ENCODE assay signal across 8 mouse cellular contexts in the genomic region with DNA sequence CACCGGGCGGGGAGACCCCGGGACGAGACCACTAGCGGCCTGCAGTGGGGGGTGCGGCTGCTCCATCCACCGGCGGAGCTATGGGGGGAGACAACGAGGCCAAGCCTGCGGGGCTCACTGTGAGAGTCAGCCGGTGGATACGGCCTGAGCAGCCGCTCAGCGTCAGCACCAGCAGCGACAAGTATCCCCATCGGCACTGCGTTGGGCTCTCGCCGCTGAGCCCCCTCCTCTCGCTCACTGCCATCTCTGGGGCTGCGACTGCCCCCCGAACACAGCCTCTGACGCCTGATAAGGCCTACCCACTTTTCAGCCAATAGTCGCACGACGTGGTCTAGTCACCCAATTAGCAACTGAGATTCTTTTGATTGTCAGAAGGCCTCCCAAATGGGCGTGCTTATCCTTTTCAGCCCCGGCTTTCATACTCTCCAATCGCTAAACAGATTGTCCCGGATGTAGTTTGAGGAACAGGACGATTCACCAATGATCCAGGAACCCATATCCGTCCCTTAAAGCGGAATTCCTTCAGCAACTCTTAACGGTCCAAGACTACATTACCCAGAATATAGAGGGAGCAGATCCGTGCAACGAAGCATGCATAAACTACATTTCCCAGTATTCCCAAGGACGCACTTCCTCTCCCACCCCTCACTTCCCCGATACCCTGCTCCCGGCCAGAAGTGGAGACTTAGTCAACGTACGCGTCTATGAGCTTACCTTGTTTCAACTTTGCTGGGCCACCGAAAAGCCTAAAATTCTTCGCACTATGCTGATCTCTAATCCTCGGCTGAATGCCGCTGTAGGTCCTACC. TPM values are rescaled to one million over a fixed set of nuclear protein-coding genes. Genes with fewer than 3 reads are reported as not detected.
DNase-seq lines count a peak whose midpoint lies in the region; ATAC-seq and TF ChIP-seq lines count a peak whose summit lies in the region.

No protein-coding gene starts in this region.

- H3K4me3 ChIP-seq in ES-E14 (ENCODE audit: insufficient read depth in 1 of 2, low read depth in 1 of 2, low read length in 2 of 2, poor library complexity in 1 of 2, severe bottlenecking in 1 of 2), result peak overlapping the region; percentile 77 to 87
- peak overlapping the region; percentile 65 for H3K4me3 ChIP-seq in forebrain, embryonic 15.5 days
- H3K4me3 ChIP-seq in lung, adult 2 months (replicated peaks; ENCODE audit: extremely low read depth, low read depth, low read length), result peak overlapping the region; percentile 95

- in situ Hi-C loops in ES-E14 (cut with MboI; ENCODE audit: low sequenced_read_pairs in 2 of 2, unreplicated experiment in 2 of 2), result no loop called here

- peak overlapping the region; percentile 98 for H3K4me2 ChIP-seq in forebrain, embryonic 15.5 days (replicated peaks)

- peaks cover 0 to 11% of the 10 kb centered on the region in 2 experiments; a peak in 3 of 4 replicates for H3K4me1 ChIP-seq in ES-E14 (ENCODE audit: control insufficient read depth in 2 of 2, insufficient read depth in 2 of 2, low read length in 2 of 2, poor library complexity in 1 of 2)
- peaks cover 35% of the 10 kb centered on the region for H3K4me1 ChIP-seq in forebrain, embryonic 15.5 days
- peaks cover 8% of the 10 kb centered on the region for H3K4me1 ChIP-seq in lung, adult 2 months (ENCODE audit: control insufficient read depth, insufficient read depth, low read length)

- no peaks in the 10 kb centered on the region for H3K27me3 ChIP-seq in forebrain, embryonic 15.5 days

- peak; percentile 95 for DNase-seq in ES-E14 (ENCODE audit: low read depth, low spot score)
- peak; percentile 97 for DNase-seq in cerebellum, adult 11-12 months
- DNase-seq in heart, postnatal 25 days (ENCODE audit: low spot score), result peak; percentile 96
- peak; percentile 97 to 98 for DNase-seq in layer of hippocampus, adult 18-20 months (ENCODE audit: low spot score in 2 of 2)
- DNase-seq in lung, adult 2 months, result peak; percentile 88
- DNase-seq in thymus, adult 18-20 months, result peak; percentile 84 to 97

- no peaks in the 10 kb centered on the region for H3K9me3 ChIP-seq in ES-E14 (ENCODE audit: control insufficient read depth, insufficient read depth, low read depth, low read length)
- no peaks in the 10 kb centered on the region for H3K9me3 ChIP-seq in forebrain, embryonic 15.5 days

- 0% methylated on average over 46 of the region's 46 CpGs for WGBS in forebrain, embryonic 15.5 days
- WGBS in lung, adult 2 months, result under 1% methylated on average over 46 of the region's 46 CpGs

- peak; percentile 95; the same call in 1 of the 2 replicates for TF ChIP-seq POLR2A in lung, adult 2 months (IDR thresholded peaks at IDR 0.05; ENCODE audit: borderline replicate concordance, extremely low read depth, low read depth, low read length)

- H3K9ac ChIP-seq in ES-E14 (ENCODE audit: insufficient read depth, low read depth, low read length, poor library complexity, severe bottlenecking), result peak overlapping the region; percentile 87
- peak overlapping the region; percentile 80 for H3K9ac ChIP-seq in forebrain, embryonic 15.5 days (replicated peaks)

- TF ChIP-seq CTCF in lung, adult 2 months (IDR thresholded peaks at IDR 0.05; ENCODE audit: insufficient read depth, low read length), result no peak

- peak; percentile 95 for ATAC-seq in forebrain, embryonic 15.5 days (replicated peaks)
- peak; percentile 78 for ATAC-seq in neutrophil, adult 5-6 weeks (ENCODE audit: extremely low read depth, insufficient number of reproducible peaks, low FRiP score, poor library complexity, severe bottlenecking)

- H3K36me3 ChIP-seq in ES-E14 (ENCODE audit: control insufficient read depth, insufficient read depth, low read length, poor library complexity, severe bottlenecking), result peaks cover 6% of the 10 kb centered on the region; the same call in 1 of the 2 replicates
- H3K36me3 ChIP-seq in forebrain, embryonic 15.5 days, result 0 out of 2 replicates have a peak, but pooled peaks cover 3% of the 10 kb centered on the region

- intact Hi-C loops in heart, postnatal 25 days (cut with DNase I), result no loop called here

- H3K27ac ChIP-seq in ES-E14 (ENCODE audit: insufficient read depth, low read depth, low read length, poor library complexity, severe bottlenecking), result peak overlapping the region; percentile 41
- peak overlapping the region; percentile 97 for H3K27ac ChIP-seq in forebrain, embryonic 15.5 days (replicated peaks)

TF ChIP-seq in ES-E14, 5 proteins besides CTCF, POLR2A, EP300 and RAD21:
- TF ChIP-seq CHD2 (IDR thresholded peaks at IDR 0.05; ENCODE audit: low read depth, low read length) (peak; percentile 91), MAFK (IDR thresholded peaks at IDR 0.05; ENCODE audit: insufficient read depth, low read depth, low read length) (no peak), HCFC1 (IDR thresholded peaks at IDR 0.05; ENCODE audit: borderline replicate concordance, insufficient read depth, low read length) (peak; percentile 98), ZC3H11A (IDR thresholded peaks at IDR 0.05; ENCODE audit: borderline replicate concordance, low read depth, low read length) (no peak), ZNF384 (IDR thresholded peaks at IDR 0.05; ENCODE audit: low read depth, low read length) (no peak)
TF ChIP-seq in ES-E14: peak in this region for 2.

RNA-seq across cellular contexts. Expression of a gene that starts 0.6 kb away (rescaled TPM):
- total RNA-seq in ES-E14 (2012; rRNA removed), result 25.0 and 32.8 TPM in 2 replicates
- polyA plus RNA-seq in forebrain, embryonic 15.5 days (2015; fragmentation: Nextera tagmentation; extraction: Ambion mirVana), result 17.0 and 17.7 TPM in 2 replicates
- 10 to 100 TPM; 26.1 to 29.5 TPM for total RNA-seq in heart, postnatal 25 days (2021)
- total RNA-seq in layer of hippocampus, adult 18-20 months (2021), result 10 to 100 TPM; 26.7 to 27.1 TPM
- 62.1 and 68.2 TPM in 2 replicates for polyA plus RNA-seq in lung, adult 2 months (2012; rRNA removed)
- total RNA-seq in neutrophil, adult 5-6 weeks (2017), result 26.2 and 34.1 TPM in 2 replicates

RNA-seq across cellular contexts. Expression of a gene that starts 1.7 kb away (rescaled TPM):
- total RNA-seq in ES-E14 (2012; rRNA removed), result 40.6 and 45.5 TPM in 2 replicates
- 12.4 and 15.4 TPM in 2 replicates for polyA plus RNA-seq in forebrain, embryonic 15.5 days (2015; fragmentation: Nextera tagmentation; extraction: Ambion mirVana)
- 100 to 1,000 TPM in 1 of 2 experiments, 10 to 100 TPM in 1; 90.6 to 107 TPM for total RNA-seq in heart, postnatal 25 days (2021)
- 1 to 10 TPM; 7.5 to 9.9 TPM for total RNA-seq in layer of hippocampus, adult 18-20 months (2021)
- 43.0 and 50.7 TPM in 2 replicates for polyA plus RNA-seq in lung, adult 2 months (2012; rRNA removed)
- total RNA-seq in neutrophil, adult 5-6 weeks (2017), result 3.4 and 4.1 TPM in 2 replicates

RNA-seq across cellular contexts. Expression of a gene that starts 19.7 kb away (rescaled TPM):
- 0.22 and 0.37 TPM in 2 replicates for total RNA-seq in ES-E14 (2012; rRNA removed)
- 0.59 and 0.93 TPM in 2 replicates for polyA plus RNA-seq in forebrain, embryonic 15.5 days (2015; fragmentation: Nextera tagmentation; extraction: Ambion mirVana)
- total RNA-seq in heart, postnatal 25 days (2021), result 10 to 100 TPM; 47.1 to 80.7 TPM
- 1 to 10 TPM; 1.9 to 2.5 TPM for total RNA-seq in layer of hippocampus, adult 18-20 months (2021)
- polyA plus RNA-seq in lung, adult 2 months (2012; rRNA removed), result 254 and 275 TPM in 2 replicates
- 164 TPM in 2 replicates for total RNA-seq in neutrophil, adult 5-6 weeks (2017)

RNA-seq across cellular contexts. Expression of a gene that starts 31.3 kb away (rescaled TPM):
- total RNA-seq in ES-E14 (2012; rRNA removed), result 1.1 and 1.3 TPM in 2 replicates
- 1.2 and 1.5 TPM in 2 replicates for polyA plus RNA-seq in forebrain, embryonic 15.5 days (2015; fragmentation: Nextera tagmentation; extraction: Ambion mirVana)
- 1 to 10 TPM; 1.5 to 1.7 TPM for total RNA-seq in heart, postnatal 25 days (2021)
- total RNA-seq in layer of hippocampus, adult 18-20 months (2021), result 1 to 10 TPM; 3.9 to 4.2 TPM
- 8.2 and 12.3 TPM in 2 replicates for polyA plus RNA-seq in lung, adult 2 months (2012; rRNA removed)
- 373 and 377 TPM in 2 replicates for total RNA-seq in neutrophil, adult 5-6 weeks (2017)

RNA-seq across cellular contexts. Expression of a gene that starts 53.6 kb away (rescaled TPM):
- total RNA-seq in ES-E14 (2012; rRNA removed), result 0.13 TPM in 1 of 2 replicates, not detected in the other
- not detected in 2 replicates for polyA plus RNA-seq in forebrain, embryonic 15.5 days (2015; fragmentation: Nextera tagmentation; extraction: Ambion mirVana)
- total RNA-seq in heart, postnatal 25 days (2021), result not detected
- total RNA-seq in layer of hippocampus, adult 18-20 months (2021), result not detected
- polyA plus RNA-seq in lung, adult 2 months (2012; rRNA removed), result 1.8 and 1.9 TPM in 2 replicates
- total RNA-seq in neutrophil, adult 5-6 weeks (2017), result 79.1 and 86.9 TPM in 2 replicates

Comparison
In these comparisons a context has a peak if more than half of its experiments do, and no peak if none do; other contexts are left out.
1. Peak in every context shown above with its lines: DNase-seq, ATAC-seq, H3K4me3 ChIP-seq and H3K27ac ChIP-seq.
2. RNA of a gene that starts 19.7 kb away (total RNA-seq): 164 TPM in neutrophil, adult 5-6 weeks and 47.1 to 80.7 TPM in heart, postnatal 25 days; 1.9 to 2.5 TPM in layer of hippocampus, adult 18-20 months and 0.22 to 0.37 TPM in ES-E14; every median in the first group is over 10 times any median in the second.